In genomic region chr9:28386527-28387175, GRCm38 (mm10) we compare ENCODE assay signal across 11 mouse cellular contexts.
A peak's percentile ranks its signal among the peaks of the same experiment; 100 is the strongest.
DNase-seq lines count a peak whose midpoint lies in the region; ATAC-seq and TF ChIP-seq lines count a peak whose summit lies in the region.
"Had no signal": no experiment of that assay in that cellular context is flagged by ENCODE, and none has a peak within 500 bp of the region (broad histone marks: within the 10 kb centered on the region; RNA-seq: fewer than 3 reads in every experiment).

No protein-coding gene starts in this region.

- peak overlapping the region; percentile 83 for H3K27ac ChIP-seq in lung, embryonic 15.5 days
- no peak overlapping the region for H3K27ac ChIP-seq in thymus, adult 2 months (ENCODE audit: control insufficient read depth, insufficient read depth, low read length)
- H3K27ac ChIP-seq: hindbrain, embryonic 12.5 days; limb, embryonic 10.5 days had no signal

- H3K36me3 ChIP-seq in lung, embryonic 15.5 days = no peaks in the 10 kb centered on the region
- no peaks in the 10 kb centered on the region for H3K36me3 ChIP-seq in thymus, adult 2 months (ENCODE audit: control insufficient read depth, insufficient read depth, low read length)
- H3K36me3 ChIP-seq: hindbrain, embryonic 12.5 days; limb, embryonic 10.5 days had no signal

- no peak for TF ChIP-seq CTCF in thymus, adult 2 months (IDR thresholded peaks at IDR 0.05; ENCODE audit: borderline replicate concordance, control insufficient read depth, extremely low read depth, insufficient read depth, low read length, poor library complexity)

- peak; percentile 26 to 39 for DNase-seq in cerebellum, postnatal 10 days
- no peak for DNase-seq in cerebellum, adult 11 months
- DNase-seq in lung, postnatal 25 days (ENCODE audit: low spot score) = no peak
- DNase-seq in layer of hippocampus, adult 9-11 months = peak; percentile 86
- peak; percentile 68 for DNase-seq in right cerebral cortex, postnatal 25 days
- DNase-seq in thymus, adult 2 months = no peak
- no peak for DNase-seq in gastrocnemius, postnatal 4 days (ENCODE audit: low spot score in 2 of 2)
- DNase-seq: adrenal gland, postnatal 10 days had no signal

- H3K4me3 ChIP-seq in lung, embryonic 15.5 days = no peak overlapping the region
- H3K4me3 ChIP-seq in thymus, adult 2 months (ENCODE audit: control insufficient read depth, insufficient read depth, low read length) = no peak overlapping the region
- H3K4me3 ChIP-seq: hindbrain, embryonic 12.5 days; limb, embryonic 10.5 days had no signal

- H3K4me2 ChIP-seq in lung, embryonic 15.5 days = no peak overlapping the region
- H3K4me2 ChIP-seq: hindbrain, embryonic 12.5 days had no signal

- peak; percentile 78 for ATAC-seq in lung, embryonic 15.5 days (ENCODE audit: borderline replicate concordance, extremely low read depth, low FRiP score, low TSS enrichment)

- H3K9me3 ChIP-seq in lung, embryonic 15.5 days = no peaks in the 10 kb centered on the region
- H3K9me3 ChIP-seq: hindbrain, embryonic 12.5 days; limb, embryonic 10.5 days had no signal

- TF ChIP-seq POLR2A in thymus, adult 2 months (IDR thresholded peaks at IDR 0.05; ENCODE audit: control insufficient read depth, extremely low read depth, insufficient read depth, low read length, poor library complexity) = no peak

- H3K4me1 ChIP-seq in lung, embryonic 15.5 days = peaks cover 12% of the 10 kb centered on the region
- no peaks in the 10 kb centered on the region for H3K4me1 ChIP-seq in thymus, adult 2 months (replicated peaks; ENCODE audit: control insufficient read depth, insufficient read depth, low read length)
- H3K4me1 ChIP-seq: limb, embryonic 10.5 days had no signal

- WGBS in lung, embryonic 15.5 days = 25% methylated on average over 5 of the region's 5 CpGs
- WGBS in thymus, adult 2 months = 75% methylated on average over 5 of the region's 5 CpGs

- no peak overlapping the region for H3K9ac ChIP-seq in lung, embryonic 15.5 days
- H3K9ac ChIP-seq: hindbrain, embryonic 12.5 days had no signal

- H3K27me3 ChIP-seq in lung, embryonic 15.5 days = no peaks in the 10 kb centered on the region
- no peaks in the 10 kb centered on the region for H3K27me3 ChIP-seq in thymus, adult 2 months (ENCODE audit: control insufficient read depth, insufficient read depth, low read length)
- H3K27me3 ChIP-seq: hindbrain, embryonic 12.5 days had no signal

Comparison
In these comparisons a context has a peak if more than half of its experiments do, and no peak if none do; other contexts are left out.
1. DNase-seq: peak in cerebellum, postnatal 10 days (2 of 2), layer of hippocampus, adult 9-11 months (single experiment) and right cerebral cortex, postnatal 25 days (single experiment); none in cerebellum, adult 11 months (single experiment), lung, postnatal 25 days (single experiment), thymus, adult 2 months (single experiment) and gastrocnemius, postnatal 4 days (0 of 2).